Mouse (Mus musculus) limb, embryonic 13.5 days (tissue): ENCODE measurements around the gene Cbs. TPM values are rescaled to one million over a fixed set of nuclear protein-coding genes. Genes with fewer than 3 reads are reported as not detected.

ENCODE experiments used
- ATAC-seq: fragments of 200-750 bp; cut with Nextera tagmentation; 2 replicates; pipeline ENCODE4 v1.8.0; 2017; ENCODE audit warnings: low read depth, moderate number of reproducible peaks, moderate TSS enrichment; ENCODE audit not compliant: low FRiP score
- H3K27ac ChIP-seq: fragments of 300-500 bp; sonication (generic); 2 replicates; pipeline ENCODE4 v1.5.1; 2015; ENCODE audit warnings: inconsistent platforms, mild to moderate bottlenecking, moderate library complexity
- H3K27me3 ChIP-seq: fragments of 300-500 bp; sonication (generic); 2 replicates; pipeline ENCODE4 v1.6.1; 2015; ENCODE audit warnings: mild to moderate bottlenecking, inconsistent platforms
- H3K36me3 ChIP-seq: fragments of 300-500 bp; sonication (generic); 2 replicates; pipeline ENCODE4 v1.6.1; 2015; ENCODE audit warnings: inconsistent platforms, mild to moderate bottlenecking, moderate library complexity
- H3K4me1 ChIP-seq: fragments of 300-500 bp; sonication (generic); 2 replicates; pipeline ENCODE4 v1.6.1; 2015; ENCODE audit warnings: inconsistent platforms
- H3K4me2 ChIP-seq: fragments of 300-500 bp; sonication (generic); replicated peaks from 2 replicates; pipeline ENCODE4 v1.6.1; 2015; ENCODE audit warnings: inconsistent platforms, mild to moderate bottlenecking, moderate library complexity
- H3K4me3 ChIP-seq: fragments of 300-500 bp; sonication (generic); 2 replicates; pipeline ENCODE4 v1.5.1; 2015; ENCODE audit warnings: moderate library complexity, mild to moderate bottlenecking, inconsistent platforms
- H3K9ac ChIP-seq: fragments of 300-500 bp; sonication (generic); 2 replicates; pipeline ENCODE4 v1.6.1; 2015; ENCODE audit warnings: mild to moderate bottlenecking, inconsistent platforms
- H3K9me3 ChIP-seq: fragments of 300-500 bp; sonication (generic); 2 replicates; pipeline ENCODE4 v1.6.1; 2016; ENCODE audit warnings: inconsistent platforms
- WGBS: fragments of 180-500 bp; shearing (Covaris S2); methylation state at CpG from one replicate; pipeline ENCODE4 v1.1.7; 2015; 5-methylcytosine and 5-hydroxymethylcytosine counted together
- microRNA-seq: library from miRNA; unstranded; fragments of <30 nt; microRNA quantifications from one replicate; pipeline ENCODE4, GENCODE M21; 2016
- polyA plus RNA-seq: library from polyadenylated mRNA; unstranded; fragments of >200 nt; fragmentation: Nextera tagmentation; extraction: Ambion mirVana; gene quantifications from 2 replicates; pipeline ENCODE4 v1.2.1, GENCODE M21; 2015

Cbs gene
- polyA plus RNA-seq, 1 experiment from 2014 or later, result 3.9 TPM

DNA sequence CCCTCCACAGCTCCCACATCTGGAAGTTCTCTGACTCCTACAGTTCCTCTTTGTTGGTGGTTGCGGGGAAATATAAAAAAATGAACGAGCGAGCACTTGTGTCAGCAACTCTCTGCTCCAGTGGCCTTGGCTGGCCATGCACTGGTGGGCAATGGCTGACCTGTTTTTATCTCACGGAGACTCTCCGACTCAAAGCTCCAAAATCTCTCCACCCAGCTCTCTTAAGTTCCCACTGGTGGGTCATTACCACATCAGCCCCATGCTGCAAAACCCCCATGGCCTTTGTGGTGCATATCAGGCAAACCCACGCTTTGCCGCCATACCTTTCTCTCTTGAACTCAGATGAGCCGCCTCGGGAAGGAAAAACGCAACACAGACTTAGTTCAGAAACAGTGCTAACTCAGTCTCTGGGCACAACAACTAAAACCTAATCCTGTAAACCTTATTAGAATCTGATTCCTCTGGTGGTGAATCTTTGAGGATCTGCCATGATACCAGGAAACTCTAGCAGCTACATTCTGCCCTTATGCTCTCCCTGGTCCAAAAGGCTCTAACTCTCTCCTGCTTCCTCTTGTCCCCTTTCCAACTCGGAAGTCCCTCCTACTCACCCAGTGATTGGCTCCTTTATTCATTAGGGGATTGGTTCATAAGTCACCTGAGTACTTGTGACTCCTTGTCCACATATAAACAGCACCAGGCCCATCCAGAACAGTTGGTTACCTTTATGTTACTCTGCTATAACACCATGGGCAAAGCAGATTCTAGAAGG is 77.8 kb downstream of the Cbs start:
- 81% methylated on average over 11 of the region's 11 CpGs for WGBS
- peak overlapping the region; percentile 22; the same call in 1 of the 2 replicates for H3K27ac ChIP-seq
- H3K9me3 ChIP-seq, result no peaks in the 10 kb centered on the region

More for the DNA sequence above, 77.8 kb downstream of the Cbs start:
- H3K9ac ChIP-seq, result no peak overlapping the region
- no peak for ATAC-seq
- no peak overlapping the region for H3K4me3 ChIP-seq
- no peaks in the 10 kb centered on the region for H3K36me3 ChIP-seq
- H3K4me1 ChIP-seq, result peaks cover 32% of the 10 kb centered on the region
- no peaks in the 10 kb centered on the region for H3K27me3 ChIP-seq
- H3K4me2 ChIP-seq, result no peak overlapping the region

Small RNA genes within 50 kb of the gene (microRNA-seq; reads per million reads assigned to microRNA genes)
- not detected for gene Gm24970

Other genes with a start within 250 kb of the Cbs start
- 38.3 and 41.4 TPM in 2 replicates for gene Wdr4, start 117.3 kb downstream of the Cbs start, polyA plus RNA-seq
- 239 and 242 TPM in 2 replicates for gene Ndufv3, start 117.1 kb downstream of the Cbs start, polyA plus RNA-seq
- gene Pknox1, start 72.5 kb downstream of the Cbs start, polyA plus RNA-seq, result 30.4 and 37.7 TPM in 2 replicates
- 354 and 373 TPM in 2 replicates for gene U2af1, start 21.7 kb upstream of the Cbs start, polyA plus RNA-seq
- gene Cryaa, start 40.6 kb upstream of the Cbs start, polyA plus RNA-seq, result not detected in 2 replicates
- gene Sik1, start 218.6 kb upstream of the Cbs start, polyA plus RNA-seq, result 13.1 and 14.3 TPM in 2 replicates